Mouse (Mus musculus) lung, postnatal 25 days (tissue): ENCODE data around the gene Mybl2.

ENCODE experiments used
- DNase-seq: peaks from one replicate; pipeline ENCODE4 v3.0.0; 2022; ENCODE audit warnings: low spot score

The Mybl2 gene

GRCm38 (mm10) chr2:163071590-163071989 is 17.1 kb downstream of the Mybl2 start:
- no peak for DNase-seq

GRCm38 (mm10) chr2:163073023-163073757 is 18.7 kb downstream of the Mybl2 start:
- no peak for DNase-seq

- no peak for DNase-seq
Measured at GRCm38 (mm10) chr2:163074006-163074405, 19.5 kb downstream of the Mybl2 start.

DNA sequence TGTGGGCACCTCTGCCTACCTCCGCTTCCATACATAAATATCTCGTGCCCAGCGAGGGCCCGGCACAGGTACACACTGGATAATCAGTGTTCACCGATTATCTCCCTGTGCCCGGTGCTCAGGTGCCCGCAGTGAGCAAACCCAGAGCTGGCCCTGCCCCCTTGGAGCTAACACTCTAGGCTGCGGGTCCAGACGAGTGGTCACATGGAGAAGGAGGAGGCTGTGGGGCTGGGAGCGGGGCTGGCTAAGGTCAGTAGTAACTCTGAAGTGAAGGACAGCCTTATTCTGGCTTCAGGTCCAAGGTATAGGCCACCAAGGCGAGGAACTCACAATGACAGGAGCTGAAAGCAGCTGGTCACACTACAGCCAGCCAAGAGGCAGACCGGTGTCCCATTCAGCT is 20.3 kb downstream of the Mybl2 start:
- DNase-seq = no peak

DNA sequence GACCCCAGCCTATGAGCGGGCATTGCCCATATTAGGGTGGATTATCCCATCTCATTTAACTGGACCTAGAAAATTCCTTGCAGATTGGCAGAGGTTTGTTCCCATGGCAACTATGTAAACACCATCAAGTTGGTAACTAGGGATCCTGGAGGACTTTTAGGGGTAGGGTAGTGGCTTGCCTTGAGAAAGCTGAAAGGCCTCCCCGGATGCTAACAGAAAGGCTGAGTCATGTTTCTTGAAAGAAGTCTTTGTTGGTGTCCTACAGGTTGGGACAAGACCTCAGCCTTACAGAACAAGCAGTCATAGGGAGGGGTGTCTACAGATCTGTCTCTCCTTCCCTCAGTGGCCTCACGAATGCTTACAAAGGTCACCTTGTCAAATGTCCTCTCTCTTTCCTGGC is 20.7 kb downstream of the Mybl2 start:
- no peak for DNase-seq

- DNase-seq = no peak
Measured at GRCm38 (mm10) chr2:163079041-163079440, 24.6 kb downstream of the Mybl2 start.

DNA sequence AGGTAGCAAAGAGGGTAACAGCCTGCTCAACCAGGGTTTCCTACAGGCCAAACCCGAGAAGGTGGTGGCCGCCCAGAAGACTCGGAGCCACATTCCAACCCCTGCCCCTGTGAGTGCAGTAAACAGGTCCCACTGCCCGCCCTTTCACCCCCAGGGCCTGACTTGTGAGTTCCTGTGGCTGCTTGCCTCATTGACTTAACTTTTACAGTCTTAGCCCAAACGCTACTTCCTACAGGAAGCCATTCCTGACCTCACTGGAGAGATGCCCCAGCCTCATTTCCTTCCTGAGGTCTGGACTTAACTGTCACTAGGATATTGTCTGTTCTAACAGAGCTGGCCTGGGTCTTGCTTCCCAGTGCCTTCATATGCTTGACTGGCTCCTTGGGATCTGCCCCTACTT is 28.1 kb downstream of the Mybl2 start:
- no peak for DNase-seq

- DNase-seq = no peak
Measured at GRCm38 (mm10) chr2:163084519-163084918, 30.0 kb downstream of the Mybl2 start.

DNA sequence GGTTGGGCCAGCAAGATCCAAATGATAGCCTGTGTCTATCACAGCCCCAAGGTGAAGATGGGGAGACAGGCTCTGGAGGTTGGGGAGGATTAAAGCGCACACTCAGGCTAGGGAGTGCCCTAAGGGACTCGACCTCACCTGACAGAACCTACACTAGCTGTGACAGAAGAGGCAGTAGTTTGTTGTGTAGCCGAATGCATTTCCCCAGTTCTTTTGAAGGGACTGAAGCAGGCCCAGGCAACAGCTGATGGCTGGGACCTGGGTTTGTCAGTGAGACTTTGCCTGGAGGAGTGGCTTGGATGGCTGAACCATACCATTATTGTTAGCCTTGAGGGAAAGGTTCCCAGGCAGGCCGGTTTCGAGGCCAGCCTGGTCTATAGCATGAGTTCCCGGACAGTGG is 30.6 kb downstream of the Mybl2 start:
- DNase-seq = no peak

- DNase-seq = no peak
Measured at GRCm38 (mm10) chr2:163086561-163086960, 32.1 kb downstream of the Mybl2 start.

GRCm38 (mm10) chr2:163087728-163088127 is 33.2 kb downstream of the Mybl2 start, which contains the start of gene Gtsf1l:
Gtsf1l (minus strand) TSS chr2:163087855.
- DNase-seq = no peak

DNA sequence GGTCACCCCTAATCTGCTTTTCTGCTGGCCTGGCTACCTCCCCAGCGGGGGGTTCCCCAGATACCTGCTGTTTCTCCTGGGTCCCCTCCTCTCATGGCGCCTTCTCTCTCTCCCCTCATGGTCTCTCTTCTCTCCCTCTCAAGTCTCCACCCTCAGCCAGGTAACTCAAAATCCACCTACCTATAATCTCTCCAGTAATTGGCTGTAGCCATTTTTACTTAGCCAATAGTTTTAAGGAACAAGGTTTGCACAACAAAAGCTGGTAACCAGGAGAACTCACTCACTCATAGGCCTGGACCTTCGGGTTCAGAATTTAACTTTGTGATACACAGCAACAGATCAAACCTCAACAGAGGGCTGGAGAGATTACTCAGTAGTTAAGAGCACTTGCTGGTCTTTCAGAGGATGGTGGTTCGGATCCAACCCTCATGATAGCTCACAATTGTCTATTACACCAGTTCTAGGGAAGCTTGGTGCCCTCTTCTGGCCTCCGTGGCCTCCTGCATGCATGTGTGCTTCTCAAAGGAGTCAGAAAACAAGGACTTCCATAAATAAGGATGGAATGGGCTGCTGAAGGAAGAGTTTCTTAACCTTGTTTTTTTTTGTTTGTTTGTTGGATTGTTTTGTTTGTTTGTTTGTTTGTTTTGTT is 35.1 kb downstream of the Mybl2 start:
- no peak for DNase-seq

- DNase-seq = no peak
Measured at GRCm38 (mm10) chr2:163094909-163095308, 40.4 kb downstream of the Mybl2 start.

DNA sequence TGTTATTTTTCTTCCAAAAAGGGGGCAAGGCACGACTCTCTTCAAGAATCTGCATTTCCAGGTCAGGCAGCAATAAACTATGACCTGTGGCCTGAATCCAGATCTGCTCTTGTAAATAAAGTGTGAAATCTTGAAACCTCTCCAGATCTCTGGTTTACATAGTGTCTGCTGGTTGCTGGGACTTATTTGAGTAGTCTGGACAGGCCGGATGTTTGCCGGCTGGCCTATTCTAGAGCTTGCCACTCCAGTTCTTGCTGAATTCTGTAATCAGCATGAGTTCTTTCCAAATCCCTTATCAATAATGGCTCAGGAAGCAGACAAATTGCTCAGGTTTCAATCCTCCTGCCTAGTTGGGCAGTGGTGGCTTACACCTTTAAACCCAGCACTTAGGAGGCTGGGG is 41.3 kb downstream of the Mybl2 start:
- peak; percentile 37 for DNase-seq

GRCm38 (mm10) chr2:163099919-163100318 is 45.4 kb downstream of the Mybl2 start:
- DNase-seq = no peak

GRCm38 (mm10) chr2:163100551-163100950 is 46.1 kb downstream of the Mybl2 start:
- DNase-seq = peak; percentile 20

GRCm38 (mm10) chr2:163101646-163102203 is 47.2 kb downstream of the Mybl2 start:
- peak; percentile 48 for DNase-seq

- no peak for DNase-seq
Measured at GRCm38 (mm10) chr2:163102216-163102615, 47.7 kb downstream of the Mybl2 start.

GRCm38 (mm10) chr2:163102900-163103653 is 48.6 kb downstream of the Mybl2 start:
- no peak for DNase-seq

DNA sequence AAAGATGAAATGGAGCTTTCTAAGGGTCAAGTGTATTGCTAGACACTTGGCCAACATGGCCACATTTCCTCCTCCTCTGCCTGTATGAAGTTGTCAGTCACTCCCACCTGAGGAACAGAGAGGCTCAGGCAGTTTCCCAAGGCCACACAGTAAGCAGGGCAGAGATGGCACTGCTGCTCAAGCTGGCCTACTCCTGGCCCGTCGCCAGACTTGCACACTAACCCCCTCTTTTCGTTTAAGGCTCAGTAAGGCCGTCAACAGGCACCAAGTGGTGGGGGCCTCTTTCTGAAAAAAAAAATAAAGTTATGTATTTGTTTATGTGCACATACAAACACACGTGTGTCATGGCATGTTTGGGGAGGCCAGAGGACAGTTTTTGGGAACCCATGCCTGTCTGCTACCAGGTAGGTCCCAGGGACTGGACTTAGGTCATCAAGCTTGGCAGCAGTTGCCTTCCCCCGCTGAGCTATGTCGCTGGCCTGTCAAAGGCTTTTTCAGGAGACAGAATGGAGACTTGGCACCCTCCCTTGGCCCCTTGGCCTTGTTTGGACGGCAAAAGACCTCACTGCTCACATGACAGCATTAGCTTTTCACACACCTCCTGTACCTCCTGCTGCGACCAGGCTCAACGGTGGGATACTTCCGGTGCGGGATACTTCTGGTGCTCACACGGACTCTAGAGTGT is 49.7 kb downstream of the Mybl2 start:
- no peak for DNase-seq

- DNase-seq = no peak
Measured at GRCm38 (mm10) chr2:163108385-163108784, 53.9 kb downstream of the Mybl2 start.

GRCm38 (mm10) chr2:163110706-163111105 is 56.2 kb downstream of the Mybl2 start:
- no peak for DNase-seq
